Mouse (Mus musculus) hindbrain, embryonic 13.5 days (tissue): ENCODE results near the gene Epyc. TPM values are rescaled to one million over a fixed set of nuclear protein-coding genes. Genes with fewer than 3 reads are reported as not detected.
A peak's percentile ranks its signal among the peaks of the same experiment; 100 is the strongest.

ENCODE experiments used
- ATAC-seq: fragments of 200-750 bp; cut with Nextera tagmentation; 2 replicates; pipeline ENCODE4 v1.8.0; 2017; ENCODE audit warnings: moderate TSS enrichment; ENCODE audit not compliant: low FRiP score
- H3K27ac ChIP-seq: fragments of 300-500 bp; sonication (generic); 2 replicates; pipeline ENCODE4 v1.5.1; 2015; ENCODE audit warnings: inconsistent platforms, mild to moderate bottlenecking, moderate library complexity
- H3K27me3 ChIP-seq: fragments of 300-500 bp; sonication (generic); 2 replicates; pipeline ENCODE4 v1.6.1; 2015; ENCODE audit warnings: mild to moderate bottlenecking, inconsistent platforms
- H3K36me3 ChIP-seq: fragments of 300-500 bp; sonication (generic); 2 replicates; pipeline ENCODE4 v1.6.1; 2015; ENCODE audit warnings: mild to moderate bottlenecking, inconsistent platforms
- H3K4me1 ChIP-seq: fragments of 300-500 bp; sonication (generic); replicated peaks from 2 replicates; pipeline ENCODE4 v1.6.1; 2015; ENCODE audit warnings: inconsistent platforms
- H3K4me2 ChIP-seq: fragments of 300-500 bp; sonication (generic); 2 replicates; pipeline ENCODE4 v1.6.1; 2015; ENCODE audit warnings: inconsistent platforms, mild to moderate bottlenecking, moderate library complexity
- H3K4me3 ChIP-seq: fragments of 300-500 bp; sonication (generic); 2 replicates; pipeline ENCODE4 v1.5.1; 2015; ENCODE audit warnings: mild to moderate bottlenecking, inconsistent platforms
- H3K9ac ChIP-seq: fragments of 300-500 bp; sonication (generic); 2 replicates; pipeline ENCODE4 v1.6.1; 2015; ENCODE audit warnings: mild to moderate bottlenecking, inconsistent platforms
- H3K9me3 ChIP-seq: fragments of 300-500 bp; sonication (generic); 2 replicates; pipeline ENCODE4 v1.6.1; 2016; ENCODE audit warnings: inconsistent platforms
- WGBS: fragments of 180-500 bp; shearing (Covaris S2); methylation state at CpG from one replicate; pipeline ENCODE4 v1.1.7; 2015; 5-methylcytosine and 5-hydroxymethylcytosine counted together
- polyA plus RNA-seq: library from polyadenylated mRNA; unstranded; fragments of >200 nt; fragmentation: Nextera tagmentation; extraction: Ambion mirVana; gene quantifications from 2 replicates; pipeline ENCODE4 v1.2.1, GENCODE M21; 2015

The Epyc gene
- polyA plus RNA-seq, 1 experiment from 2014 or later: 0.25 TPM

DNA sequence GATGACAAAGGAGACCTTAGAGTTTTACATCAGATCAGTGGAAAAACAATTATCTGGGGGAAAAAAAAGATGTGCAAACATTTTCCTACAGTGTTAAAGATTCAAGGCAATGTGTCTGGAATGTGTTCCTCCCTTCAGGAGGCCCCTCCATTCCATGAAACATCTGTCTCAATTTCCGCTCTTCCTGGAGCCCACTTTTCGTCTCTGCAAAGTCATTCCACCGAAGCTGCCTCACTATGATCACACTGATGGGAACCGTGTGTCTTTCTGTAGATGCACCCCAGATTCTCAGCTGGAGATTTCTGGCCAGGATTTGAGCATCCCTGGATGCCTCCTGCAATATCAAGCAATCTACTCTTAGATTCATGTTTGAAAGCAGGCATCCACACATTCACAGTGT is 24.8 kb downstream of the Epyc start:
- WGBS: 54% methylated on average over 4 of the region's 4 CpGs
- no peak overlapping the region for H3K9ac ChIP-seq
- H3K4me1 ChIP-seq: no peaks in the 10 kb centered on the region
- H3K9me3 ChIP-seq: no peaks in the 10 kb centered on the region
- H3K27ac ChIP-seq: no peak overlapping the region
- no peak for ATAC-seq
- H3K27me3 ChIP-seq: no peaks in the 10 kb centered on the region
- H3K4me2 ChIP-seq: no peak overlapping the region
- H3K36me3 ChIP-seq: no peaks in the 10 kb centered on the region
- H3K4me3 ChIP-seq: no peak overlapping the region

DNA sequence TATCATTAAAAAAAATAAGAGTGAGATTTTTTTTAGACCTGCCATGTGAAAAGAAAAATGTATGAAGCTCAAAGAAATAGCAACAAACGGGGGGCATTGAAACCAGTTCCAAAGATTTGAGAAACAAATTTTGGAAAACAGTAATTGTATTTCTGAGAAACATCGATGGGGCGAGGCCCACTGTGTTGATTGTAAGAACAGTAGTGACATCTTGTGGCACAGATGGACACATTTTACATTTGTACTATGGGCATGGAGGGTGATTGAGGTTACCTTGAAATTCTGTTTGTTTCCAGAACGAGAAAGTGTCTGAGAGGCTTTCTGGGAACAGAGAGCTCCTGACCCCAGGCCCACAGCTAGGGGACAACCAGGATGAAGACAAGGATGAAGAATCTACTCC is 26.3 kb downstream of the Epyc start:
- no peak overlapping the region for H3K9ac ChIP-seq
- no peak overlapping the region for H3K4me2 ChIP-seq
- H3K27ac ChIP-seq: no peak overlapping the region
- H3K9me3 ChIP-seq: no peaks in the 10 kb centered on the region
- H3K4me1 ChIP-seq: no peaks in the 10 kb centered on the region
- 75% methylated on average over 4 of the region's 4 CpGs for WGBS
- no peak for ATAC-seq
- H3K4me3 ChIP-seq: no peak overlapping the region
- no peaks in the 10 kb centered on the region for H3K27me3 ChIP-seq
- no peaks in the 10 kb centered on the region for H3K36me3 ChIP-seq

DNA sequence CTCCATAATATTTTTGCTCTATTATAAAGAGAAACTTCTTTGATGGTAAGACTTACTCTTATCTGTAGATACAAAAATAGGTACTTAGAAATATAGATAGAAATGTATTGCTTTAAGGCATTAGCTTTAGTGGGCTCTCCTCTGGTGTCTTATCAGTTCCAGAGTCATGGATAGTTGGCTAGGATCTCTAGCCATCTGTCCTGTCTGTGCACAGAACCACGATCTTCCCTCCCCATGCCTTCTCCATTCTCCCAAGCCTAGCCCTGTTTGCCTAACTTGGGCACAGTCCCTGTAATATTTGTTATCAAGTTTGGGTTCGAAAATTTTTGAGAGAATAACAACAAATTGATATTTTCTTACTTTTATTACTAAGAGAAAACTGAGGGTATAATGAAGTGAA is 29.4 kb downstream of the Epyc start:
- no peak overlapping the region for H3K4me3 ChIP-seq
- no peak overlapping the region for H3K27ac ChIP-seq
- H3K4me1 ChIP-seq: no peaks in the 10 kb centered on the region
- 85% methylated on average over 2 of the region's 2 CpGs for WGBS
- no peak for ATAC-seq
- no peak overlapping the region for H3K9ac ChIP-seq
- H3K36me3 ChIP-seq: no peaks in the 10 kb centered on the region
- no peaks in the 10 kb centered on the region for H3K27me3 ChIP-seq
- H3K4me2 ChIP-seq: no peak overlapping the region
- no peaks in the 10 kb centered on the region for H3K9me3 ChIP-seq

DNA sequence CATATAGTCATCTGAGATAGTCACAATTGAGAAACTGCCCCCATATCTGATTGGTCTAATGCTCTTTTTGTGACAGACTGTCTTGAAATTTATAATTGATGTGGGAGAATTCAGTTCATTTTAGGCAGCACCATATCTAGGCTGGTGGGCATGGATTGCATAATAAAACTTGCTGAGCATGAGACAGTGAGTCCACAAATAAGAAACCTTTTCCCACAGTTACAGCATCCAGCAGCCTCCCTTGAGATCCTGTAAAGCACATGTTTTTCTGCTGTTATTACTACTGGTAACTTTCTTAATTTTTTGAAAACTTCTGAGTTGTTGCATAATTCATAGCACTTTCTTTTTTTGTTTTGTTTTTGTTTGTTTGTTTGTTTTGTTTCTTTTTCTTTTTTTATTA is 39.1 kb downstream of the Epyc start:
- Histone ChIP-seq H3K4me3 (no peak overlapping the region), H3K36me3 (no peaks in the 10 kb centered on the region), H3K4me1 (no peaks in the 10 kb centered on the region), H3K4me2 (no peak overlapping the region), H3K9ac (no peak overlapping the region), H3K27me3 (no peaks in the 10 kb centered on the region), H3K9me3 (no peaks in the 10 kb centered on the region), H3K27ac (no peak overlapping the region)
- no peak for ATAC-seq

DNA sequence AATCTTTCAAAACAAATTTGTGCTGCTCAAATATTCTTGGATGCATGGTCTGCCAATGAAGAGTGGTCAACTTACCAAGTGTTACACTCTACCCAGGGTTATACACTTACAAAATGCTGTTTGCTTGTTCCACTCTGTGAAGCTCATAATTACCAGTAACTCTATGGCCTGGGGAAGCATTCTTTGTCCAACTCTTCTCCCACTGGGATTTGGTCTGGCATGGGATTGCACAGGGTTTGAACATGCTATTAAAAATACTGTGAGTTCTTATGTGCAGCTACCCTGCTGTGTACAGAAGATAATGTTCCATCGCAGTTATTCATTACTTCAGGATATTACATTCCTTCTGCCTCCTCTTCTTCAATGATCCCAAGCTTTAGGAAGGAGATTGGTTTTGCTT is 43.3 kb downstream of the Epyc start:
- Histone ChIP-seq H3K27ac (no peak overlapping the region), H3K9me3 (no peaks in the 10 kb centered on the region), H3K36me3 (no peaks in the 10 kb centered on the region), H3K4me3 (no peak overlapping the region), H3K27me3 (no peaks in the 10 kb centered on the region), H3K4me1 (no peaks in the 10 kb centered on the region), H3K4me2 (no peak overlapping the region), H3K9ac (no peak overlapping the region)
- WGBS: 73% methylated on average over 1 of the region's 1 CpGs
- no peak for ATAC-seq

DNA sequence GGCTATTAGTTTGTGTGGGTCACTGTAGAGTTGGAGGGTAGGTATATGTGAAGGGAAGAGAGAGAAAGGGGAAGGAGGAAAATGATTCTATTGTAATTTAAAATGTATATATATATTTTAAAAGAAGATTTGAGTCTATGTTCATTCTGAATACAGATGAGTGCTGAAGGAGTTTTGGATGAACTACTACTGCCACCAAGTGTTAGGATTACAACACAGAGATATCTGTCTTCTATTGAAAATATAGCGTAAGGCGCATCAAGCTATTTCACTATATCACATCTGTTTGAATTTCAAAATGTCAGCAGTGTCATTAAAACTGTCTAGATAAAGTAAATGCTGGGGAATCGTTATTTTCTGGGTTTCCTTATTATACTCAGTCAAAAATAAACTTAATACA is 45.6 kb downstream of the Epyc start:
- 0 out of 2 replicates have a peak, but pooled peaks cover 4% of the 10 kb centered on the region for H3K9me3 ChIP-seq
- no peak overlapping the region for H3K4me2 ChIP-seq
- no peaks in the 10 kb centered on the region for H3K27me3 ChIP-seq
- H3K4me3 ChIP-seq: no peak overlapping the region
- H3K36me3 ChIP-seq: no peaks in the 10 kb centered on the region
- 79% methylated on average over 3 of the region's 3 CpGs for WGBS
- H3K9ac ChIP-seq: no peak overlapping the region
- no peak overlapping the region for H3K27ac ChIP-seq
- H3K4me1 ChIP-seq: no peaks in the 10 kb centered on the region
- ATAC-seq: no peak

DNA sequence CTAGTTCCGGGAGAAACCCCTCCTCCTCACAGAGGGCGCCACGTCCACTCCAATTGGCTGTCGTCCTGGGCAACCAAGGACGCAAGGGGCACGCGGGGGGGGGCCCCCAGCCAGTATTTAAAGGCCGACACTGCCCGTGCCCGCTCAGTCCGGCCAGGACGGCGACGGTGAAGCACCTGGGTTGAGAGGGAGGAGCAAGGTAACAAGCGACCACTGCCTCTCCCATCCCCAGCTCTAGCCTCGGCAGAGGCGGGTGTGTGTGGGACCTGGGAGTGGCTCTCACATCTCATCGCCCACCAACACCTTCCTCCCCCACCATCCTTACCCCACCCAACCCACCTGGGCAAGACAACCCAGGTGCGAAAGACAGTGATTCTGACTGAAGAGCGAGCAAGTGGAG is 49.0 kb downstream of the Epyc start, which contains the start of gene Ccer1:
Gene Ccer1, plus strand, starts transcription at position 147 of the 400 bp plus-strand sequence.
- H3K9ac ChIP-seq: no peak within 1 kb of the TSS
- H3K27ac ChIP-seq: no peak within 1 kb of the TSS
- no peaks in the 10 kb centered on the region for H3K27me3 ChIP-seq
- 77% methylated on average over 20 of the region's 20 CpGs for WGBS
- H3K9me3 ChIP-seq: 0 out of 2 replicates have a peak, but pooled peaks cover 4% of the 10 kb centered on the region
- ATAC-seq: no peak
- no peaks in the 10 kb centered on the region for H3K4me1 ChIP-seq
- H3K4me3 ChIP-seq: no peak within 1 kb of the TSS
- no peaks in the 10 kb centered on the region for H3K36me3 ChIP-seq
- no peak within 1 kb of the TSS for H3K4me2 ChIP-seq

DNA sequence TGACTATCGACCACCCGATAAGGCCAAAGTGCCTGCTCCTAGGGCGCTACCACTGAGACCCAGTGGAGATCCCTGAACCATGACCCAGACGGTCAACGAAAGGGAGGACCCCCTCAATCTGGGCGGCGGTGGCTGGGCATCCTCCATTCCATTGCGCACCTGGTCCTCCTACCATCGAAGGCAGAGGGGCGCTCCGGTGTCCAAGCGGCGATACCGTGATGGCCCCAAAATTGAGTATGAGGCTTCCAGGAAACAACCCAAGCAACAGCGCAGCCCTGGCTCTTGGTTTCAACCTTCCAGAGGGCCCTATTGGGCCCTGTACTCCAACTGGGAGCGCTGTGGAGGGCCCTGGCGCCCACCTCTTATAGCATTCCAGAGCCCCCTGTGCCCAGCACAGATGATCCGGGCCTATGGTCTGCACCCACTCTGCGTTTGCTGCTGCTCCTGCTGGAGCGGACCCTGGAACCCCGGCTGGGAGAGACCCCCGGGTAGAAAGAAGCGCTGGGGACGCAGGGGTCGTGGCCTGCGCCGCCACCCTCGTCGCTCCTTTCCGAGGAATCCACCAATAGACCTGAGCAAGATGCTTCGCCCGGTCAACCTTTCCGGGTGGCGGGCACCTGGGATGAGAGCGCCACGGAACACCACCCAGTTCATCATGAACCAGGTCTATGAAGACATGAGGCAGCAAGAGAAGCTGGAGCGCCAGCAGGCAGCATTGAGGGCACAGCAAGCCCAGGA is 49.7 kb downstream of the Epyc start:
- 91% methylated on average over 37 of the region's 37 CpGs for WGBS
- no peak overlapping the region for H3K9ac ChIP-seq
- no peaks in the 10 kb centered on the region for H3K27me3 ChIP-seq
- no peak overlapping the region for H3K4me3 ChIP-seq
- no peak overlapping the region for H3K4me2 ChIP-seq
- no peaks in the 10 kb centered on the region for H3K36me3 ChIP-seq
- H3K27ac ChIP-seq: no peak overlapping the region
- H3K4me1 ChIP-seq: no peaks in the 10 kb centered on the region
- H3K9me3 ChIP-seq: 0 out of 2 replicates have a peak, but pooled peaks cover 4% of the 10 kb centered on the region
- no peak for ATAC-seq

DNA sequence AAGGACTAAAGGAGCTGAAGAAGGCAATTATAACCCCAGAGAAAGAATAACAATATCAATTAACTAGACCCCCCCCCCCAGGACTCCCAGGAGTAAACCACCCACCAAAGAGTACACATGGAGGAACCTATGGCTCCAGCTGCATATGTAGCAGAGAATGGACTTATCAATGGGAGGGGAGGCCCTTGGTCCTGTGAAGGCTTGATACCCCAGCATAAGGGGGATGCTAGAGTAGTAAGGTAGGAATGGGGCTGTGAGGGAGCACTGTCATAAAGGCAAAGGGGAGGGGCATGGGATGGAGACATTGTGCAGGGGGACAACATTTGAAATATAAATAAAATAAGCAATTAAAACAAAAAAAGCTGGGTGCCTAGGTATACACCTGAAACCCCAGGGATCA is 58.5 kb downstream of the Epyc start:
- no peak overlapping the region for H3K4me3 ChIP-seq
- H3K9me3 ChIP-seq: no peaks in the 10 kb centered on the region
- H3K4me2 ChIP-seq: no peak overlapping the region
- no peak for ATAC-seq
- H3K27ac ChIP-seq: no peak overlapping the region
- no peaks in the 10 kb centered on the region for H3K4me1 ChIP-seq
- no peak overlapping the region for H3K9ac ChIP-seq
- H3K36me3 ChIP-seq: no peaks in the 10 kb centered on the region
- H3K27me3 ChIP-seq: no peaks in the 10 kb centered on the region

DNA sequence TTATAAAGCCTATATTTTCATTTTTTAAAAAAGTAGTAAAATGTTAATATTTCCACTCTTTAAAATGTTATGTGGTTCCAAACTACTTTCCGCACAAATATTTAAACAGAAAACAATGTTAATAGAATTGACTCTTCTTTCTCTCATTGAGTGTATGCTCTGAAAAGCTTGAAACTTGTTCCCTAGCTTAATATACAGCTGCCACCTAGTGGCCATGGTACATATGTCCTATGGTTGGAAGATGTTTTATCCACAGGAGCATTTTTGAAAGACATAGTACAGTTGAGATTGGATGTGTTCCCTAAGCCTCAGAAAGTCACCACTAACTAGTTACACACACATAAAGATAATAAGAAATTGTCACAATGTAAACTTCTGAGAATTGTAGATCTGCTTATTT is 60.7 kb downstream of the Epyc start:
- ATAC-seq: no peak
- Histone ChIP-seq H3K9me3 (no peaks in the 10 kb centered on the region), H3K27ac (no peak overlapping the region), H3K4me2 (no peak overlapping the region), H3K9ac (no peak overlapping the region), H3K4me1 (no peaks in the 10 kb centered on the region), H3K4me3 (no peak overlapping the region), H3K27me3 (no peaks in the 10 kb centered on the region), H3K36me3 (no peaks in the 10 kb centered on the region)
- WGBS: 56% methylated on average over 1 of the region's 1 CpGs

DNA sequence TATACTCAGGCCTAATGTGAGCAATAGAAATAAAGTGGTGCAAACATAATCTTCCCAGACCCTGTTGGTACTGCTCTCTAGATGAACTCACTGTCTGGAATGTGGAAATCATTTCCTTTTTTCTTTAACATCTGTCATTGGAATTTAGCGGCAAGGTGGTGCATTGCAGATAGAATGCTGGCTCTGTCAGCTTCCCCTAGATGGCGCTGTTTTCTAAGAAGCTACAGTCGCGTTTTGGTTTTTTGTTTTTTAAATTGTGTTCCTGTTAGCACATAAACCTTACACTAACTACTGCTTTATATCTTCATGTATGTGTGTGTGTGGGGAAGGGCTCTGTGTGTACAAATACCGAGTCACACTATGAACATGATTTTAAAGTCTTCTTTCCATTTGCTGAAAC is 68.8 kb downstream of the Epyc start:
- Histone ChIP-seq H3K4me2 (no peak overlapping the region), H3K27me3 (no peaks in the 10 kb centered on the region), H3K27ac (no peak overlapping the region), H3K9me3 (no peaks in the 10 kb centered on the region), H3K4me3 (no peak overlapping the region), H3K4me1 (no peaks in the 10 kb centered on the region), H3K9ac (no peak overlapping the region), H3K36me3 (no peaks in the 10 kb centered on the region)
- peak; percentile 32; the same call in 1 of the 2 replicates for ATAC-seq
- 3% methylated on average over 5 of the region's 5 CpGs for WGBS

DNA sequence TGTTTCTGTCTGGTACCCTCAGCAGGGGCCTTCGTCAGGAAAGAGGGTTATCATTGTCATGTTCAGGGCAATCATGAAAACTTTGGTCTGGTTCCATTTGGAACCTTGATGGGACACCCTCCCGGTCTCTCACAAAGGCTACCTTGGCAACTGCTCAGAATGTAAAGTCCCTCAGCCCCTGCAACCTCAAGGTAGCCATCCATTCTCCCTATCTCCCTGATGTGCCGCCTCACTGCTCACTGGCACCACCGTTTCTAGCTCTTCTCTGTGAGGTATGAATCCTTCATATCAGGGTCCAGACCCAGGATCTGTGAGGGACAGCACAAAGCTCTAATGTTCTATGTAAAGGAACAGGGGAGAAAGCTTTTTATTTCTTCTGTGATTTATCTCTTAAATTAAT is 70.7 kb downstream of the Epyc start:
- Histone ChIP-seq H3K9ac (no peak overlapping the region), H3K4me2 (no peak overlapping the region), H3K4me3 (no peak overlapping the region), H3K27ac (no peak overlapping the region), H3K36me3 (no peaks in the 10 kb centered on the region), H3K27me3 (no peaks in the 10 kb centered on the region), H3K4me1 (no peaks in the 10 kb centered on the region), H3K9me3 (no peaks in the 10 kb centered on the region)
- WGBS: 59% methylated on average over 4 of the region's 4 CpGs
- ATAC-seq: no peak

DNA sequence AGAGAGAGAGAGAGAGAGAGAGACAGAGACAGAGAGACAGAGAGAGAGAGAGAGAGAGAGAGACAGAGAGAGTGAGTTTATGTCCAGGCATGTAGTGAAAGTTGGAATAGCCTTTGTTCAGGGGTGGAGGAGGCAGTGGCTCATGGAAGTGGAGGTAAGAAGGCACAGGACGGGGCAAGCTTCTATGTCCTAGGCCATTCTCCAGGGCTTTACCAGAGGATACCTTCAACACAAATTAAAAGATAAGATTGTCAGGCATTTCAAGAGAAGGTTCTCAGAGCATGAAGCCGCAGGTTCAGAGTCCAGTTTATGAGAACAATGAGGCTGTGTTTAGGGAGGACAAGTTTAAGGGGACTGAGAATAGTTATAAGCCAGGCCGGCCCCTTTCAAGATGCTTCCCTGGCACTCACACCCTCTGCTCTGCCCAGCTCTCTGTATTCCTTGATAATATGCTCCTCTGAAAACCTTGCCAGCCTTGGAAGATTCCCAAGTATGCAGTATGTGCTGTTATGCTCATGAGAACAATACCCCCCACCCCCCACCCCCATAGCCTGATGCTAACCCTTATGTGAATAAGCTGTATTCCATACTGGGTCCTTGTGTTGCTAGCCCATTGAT is 71.5 kb downstream of the Epyc start:
- no peak for ATAC-seq
- H3K4me3 ChIP-seq: no peak overlapping the region
- 87% methylated on average over 3 of the region's 3 CpGs for WGBS

More for the DNA sequence above, 71.5 kb downstream of the Epyc start:
- Histone ChIP-seq H3K9ac (no peak overlapping the region), H3K36me3 (no peaks in the 10 kb centered on the region), H3K27ac (no peak overlapping the region), H3K9me3 (no peaks in the 10 kb centered on the region), H3K4me2 (no peak overlapping the region), H3K4me1 (no peaks in the 10 kb centered on the region), H3K27me3 (no peaks in the 10 kb centered on the region)
